Mouse (Mus musculus) liver, postnatal 0 days (tissue): Measurements from ENCODE around the gene Ppp1r35. TPM values are rescaled to one million over a fixed set of nuclear protein-coding genes. Genes with fewer than 3 reads are reported as not detected.
A peak's percentile ranks its signal among the peaks of the same experiment; 100 is the strongest.

Source experiments
- ATAC-seq: fragments of 200-750 bp; cut with Nextera tagmentation; 2 replicates; pipeline ENCODE4 v1.8.0; 2017; ENCODE audit warnings: mild to moderate bottlenecking, moderate library complexity
- DNase-seq: peaks from one replicate; pipeline ENCODE4 v3.0.0-alpha.2; 2016
- H3K27ac ChIP-seq: fragments of 300-500 bp; sonication (generic); 2 replicates; pipeline ENCODE4 v1.5.1; 2014; ENCODE audit warnings: antibody characterized with exemption, moderate library complexity, mild to moderate bottlenecking, low read depth
- H3K27me3 ChIP-seq: fragments of 300-500 bp; sonication (generic); 2 replicates; pipeline ENCODE4 v1.6.1; 2014; ENCODE audit warnings: low read length, control low read depth, mixed read lengths; ENCODE audit not compliant: insufficient read depth
- H3K36me3 ChIP-seq: fragments of 300-500 bp; sonication (generic); replicated peaks from 2 replicates; pipeline ENCODE4 v1.6.1; 2014; ENCODE audit warnings: mild to moderate bottlenecking, control low read depth, low read length, moderate library complexity, mixed read lengths; ENCODE audit not compliant: insufficient read depth
- H3K4me1 ChIP-seq: fragments of 300-500 bp; sonication (generic); 2 replicates; pipeline ENCODE4 v1.6.1; 2014; ENCODE audit warnings: antibody characterized with exemption, mild to moderate bottlenecking, control low read depth; ENCODE audit not compliant: insufficient read depth
- H3K4me2 ChIP-seq: fragments of 300-500 bp; sonication (generic); 2 replicates; pipeline ENCODE4 v1.6.1; 2014; ENCODE audit warnings: low read depth, mild to moderate bottlenecking, low read length, moderate library complexity, mixed read lengths
- H3K4me3 ChIP-seq: fragments of 300-500 bp; sonication (generic); 2 replicates; pipeline ENCODE4 v1.5.1; 2014; ENCODE audit warnings: low read depth, low read length
- H3K9ac ChIP-seq: fragments of 300-500 bp; sonication (generic); replicated peaks from 2 replicates; pipeline ENCODE4 v1.6.1; 2014; ENCODE audit warnings: mild to moderate bottlenecking, moderate library complexity
- H3K9me3 ChIP-seq: fragments of 300-500 bp; sonication (generic); 2 replicates; pipeline ENCODE4 v1.6.1; 2016; ENCODE audit warnings: mild to moderate bottlenecking, control low read depth, low read length, mixed read lengths
- CTCF ChIP-seq: sonication (generic); IDR thresholded peaks from 2 replicates; pipeline ENCODE4 v1.5.1; 2016; ENCODE audit warnings: antibody characterized with exemption, low read depth
- EP300 ChIP-seq: IDR thresholded peaks from 2 replicates; pipeline ENCODE4 v1.6.1; 2016; ENCODE audit warnings: antibody characterized with exemption, low read depth, mild to moderate bottlenecking
- WGBS: fragments of 180-500 bp; shearing (Covaris S2); extraction: QIAGEN DNeasy Blood & Tissue Kit; methylation state at CpG from one replicate; pipeline ENCODE4 v1.1.7; 2014; ENCODE audit not compliant: insufficient replicate concordance; 5-methylcytosine and 5-hydroxymethylcytosine counted together
- polyA plus RNA-seq: library from polyadenylated mRNA; unstranded; fragments of >200 nt; fragmentation: Nextera tagmentation; extraction: Ambion mirVana; gene quantifications from 2 replicates; pipeline ENCODE4 v1.2.1, GENCODE M21; 2015

Gene Ppp1r35
- polyA plus RNA-seq, 1 experiment from 2014 or later = 13.4 TPM

- Histone ChIP-seq H3K4me2 (no peak overlapping the region), H3K27me3 (no peaks in the 10 kb centered on the region), H3K4me3 (no peak overlapping the region), H3K9ac (no peak overlapping the region), H3K9me3 (no peaks in the 10 kb centered on the region), H3K36me3 (peaks cover 75% of the 10 kb centered on the region), H3K4me1 (no peaks in the 10 kb centered on the region), H3K27ac (no peak overlapping the region)
- DNase-seq = no peak
- TF ChIP-seq CTCF (no peak), EP300 (no peak)
- ATAC-seq = no peak
- 64% methylated on average over 3 of the region's 3 CpGs for WGBS
Measured at GRCm38 (mm10) chr5:137756106-137756505, 22.5 kb upstream of the Ppp1r35 start.

GRCm38 (mm10) chr5:137756882-137757661 lies 21.6 kb upstream of the Ppp1r35 start:
- 52% methylated on average over 10 of the region's 10 CpGs for WGBS
- Histone ChIP-seq H3K27me3 (no peaks in the 10 kb centered on the region), H3K4me2 (no peak overlapping the region), H3K4me1 (no peaks in the 10 kb centered on the region), H3K27ac (0 out of 2 replicates have a peak overlapping the region, but pooled peaks have one; percentile 7), H3K9me3 (no peaks in the 10 kb centered on the region), H3K4me3 (no peak overlapping the region), H3K9ac (no peak overlapping the region), H3K36me3 (peaks cover 65% of the 10 kb centered on the region)
- TF ChIP-seq EP300 (no peak), CTCF (peak; percentile 98)
- peak; percentile 91 for DNase-seq
- ATAC-seq = peak; percentile 64

- Histone ChIP-seq H3K4me2 (no peak overlapping the region), H3K4me1 (no peaks in the 10 kb centered on the region), H3K9ac (no peak overlapping the region), H3K4me3 (no peak overlapping the region), H3K27me3 (no peaks in the 10 kb centered on the region), H3K36me3 (peaks cover 58% of the 10 kb centered on the region), H3K9me3 (no peaks in the 10 kb centered on the region), H3K27ac (no peak overlapping the region)
- 87% methylated on average over 6 of the region's 6 CpGs for WGBS
- DNase-seq (peak; percentile 23), ATAC-seq (no peak)
- TF ChIP-seq CTCF (no peak), EP300 (no peak)
Measured at GRCm38 (mm10) chr5:137757887-137758286, 20.8 kb upstream of the Ppp1r35 start.

GRCm38 (mm10) chr5:137758921-137759534 lies 19.6 kb upstream of the Ppp1r35 start:
- Histone ChIP-seq H3K36me3 (peaks cover 46% of the 10 kb centered on the region), H3K27me3 (no peaks in the 10 kb centered on the region), H3K9me3 (no peaks in the 10 kb centered on the region), H3K9ac (no peak overlapping the region), H3K27ac (no peak overlapping the region), H3K4me3 (no peak overlapping the region), H3K4me2 (no peak overlapping the region), H3K4me1 (no peaks in the 10 kb centered on the region)
- WGBS = 92% methylated on average over 19 of the region's 19 CpGs
- DNase-seq (peak; percentile 14), ATAC-seq (no peak)
- TF ChIP-seq CTCF (no peak), EP300 (no peak)

- WGBS = 41% methylated on average over 4 of the region's 4 CpGs
- no peak overlapping the region for H3K27ac ChIP-seq
- H3K4me2 ChIP-seq = no peak overlapping the region
- ATAC-seq = peak; percentile 79
- H3K27me3 ChIP-seq = no peaks in the 10 kb centered on the region
- peak overlapping the region; percentile 26; the same call in 1 of the 2 replicates for H3K9ac ChIP-seq
- no peak for TF ChIP-seq EP300
- TF ChIP-seq CTCF = peak; percentile 97
- peak; percentile 85 for DNase-seq
- no peak overlapping the region for H3K4me3 ChIP-seq
- H3K36me3 ChIP-seq = peaks cover 44% of the 10 kb centered on the region
- no peaks in the 10 kb centered on the region for H3K9me3 ChIP-seq
- no peaks in the 10 kb centered on the region for H3K4me1 ChIP-seq
Measured at GRCm38 (mm10) chr5:137759971-137760412, 18.7 kb upstream of the Ppp1r35 start.

GRCm38 (mm10) chr5:137764609-137765340 lies 13.9 kb upstream of the Ppp1r35 start:
- Histone ChIP-seq H3K36me3 (0 out of 2 replicates have a peak, but pooled peaks cover 2% of the 10 kb centered on the region), H3K4me1 (no peaks in the 10 kb centered on the region), H3K4me3 (no peak overlapping the region), H3K9ac (no peak overlapping the region), H3K9me3 (no peaks in the 10 kb centered on the region), H3K27ac (no peak overlapping the region), H3K27me3 (no peaks in the 10 kb centered on the region), H3K4me2 (no peak overlapping the region)
- TF ChIP-seq EP300 (no peak), CTCF (no peak)
- ATAC-seq (no peak), DNase-seq (no peak)
- 70% methylated on average over 9 of the region's 9 CpGs for WGBS
